Mouse (Mus musculus) kidney, adult 11 months (tissue): ENCODE results near the gene Bglap.
"Not testable (repeated sequence)": the region's sequence is repeated elsewhere in the genome, so short reads cannot be mapped to it uniquely, and the experiment has no call there.

Source experiments
- DNase-seq: peaks from one replicate; pipeline ENCODE4 v3.0.0; 2022

Bglap gene

GRCm38 (mm10) chr3:88384364-88384763 is at the start of gene Bglap:
TSS of gene Bglap (minus strand) at chr3:88384464.
- DNase-seq = no peak

- DNase-seq = not testable (repeated sequence)
These were observed 44.4 kb upstream of the Bglap start for GRCm38 (mm10) chr3:88428639-88429038.

- no peak for DNase-seq
These were observed 43.2 kb upstream of the Bglap start for GRCm38 (mm10) chr3:88427342-88427905.

GRCm38 (mm10) chr3:88425708-88426420 is 41.6 kb upstream of the Bglap start:
- DNase-seq = peak; percentile 62

- DNase-seq = no peak
These were observed 41.0 kb upstream of the Bglap start for GRCm38 (mm10) chr3:88425330-88425689.

GRCm38 (mm10) chr3:88424605-88425329 is 40.5 kb upstream of the Bglap start, which contains the start of gene Slc25a44:
TSS of gene Slc25a44 (minus strand) at chr3:88425139.
- DNase-seq = peak; percentile 97

- peak; percentile 70 for DNase-seq
These were observed 37.9 kb upstream of the Bglap start for GRCm38 (mm10) chr3:88422020-88422720.

GRCm38 (mm10) chr3:88420771-88421170 is 36.5 kb upstream of the Bglap start:
- DNase-seq = peak; percentile 57

- DNase-seq = no peak
These were observed 33.8 kb upstream of the Bglap start for GRCm38 (mm10) chr3:88418016-88418415.

- no peak for DNase-seq
These were observed 31.4 kb upstream of the Bglap start for GRCm38 (mm10) chr3:88415668-88416067.

GRCm38 (mm10) chr3:88412636-88413035 is 28.4 kb upstream of the Bglap start:
- no peak for DNase-seq

GRCm38 (mm10) chr3:88411681-88412080 is 27.4 kb upstream of the Bglap start:
- no peak for DNase-seq

- peak; percentile 36 for DNase-seq
These were observed 26.4 kb upstream of the Bglap start for GRCm38 (mm10) chr3:88410645-88411031.

GRCm38 (mm10) chr3:88409741-88410644 is 25.7 kb upstream of the Bglap start, which contains the start of gene Pmf1:
TSS of gene Pmf1 (minus strand) at chr3:88410331.
- DNase-seq = peak; percentile 94

- DNase-seq = no peak
These were observed 24.7 kb upstream of the Bglap start for GRCm38 (mm10) chr3:88408953-88409352.

GRCm38 (mm10) chr3:88407529-88407928 is 23.3 kb upstream of the Bglap start:
- no peak for DNase-seq

GRCm38 (mm10) chr3:88407090-88407489 is 22.8 kb upstream of the Bglap start:
- DNase-seq = peak; percentile 58

- DNase-seq = no peak
These were observed 19.4 kb upstream of the Bglap start for GRCm38 (mm10) chr3:88403522-88404230.

GRCm38 (mm10) chr3:88398666-88399065 is 14.4 kb upstream of the Bglap start:
- DNase-seq = no peak

GRCm38 (mm10) chr3:88395742-88396141 is 11.5 kb upstream of the Bglap start:
- no peak for DNase-seq

GRCm38 (mm10) chr3:88395288-88395687 is 11.0 kb upstream of the Bglap start:
- no peak for DNase-seq
